11 mouse cellular contexts compared by ENCODE assay signal in the genomic region with DNA sequence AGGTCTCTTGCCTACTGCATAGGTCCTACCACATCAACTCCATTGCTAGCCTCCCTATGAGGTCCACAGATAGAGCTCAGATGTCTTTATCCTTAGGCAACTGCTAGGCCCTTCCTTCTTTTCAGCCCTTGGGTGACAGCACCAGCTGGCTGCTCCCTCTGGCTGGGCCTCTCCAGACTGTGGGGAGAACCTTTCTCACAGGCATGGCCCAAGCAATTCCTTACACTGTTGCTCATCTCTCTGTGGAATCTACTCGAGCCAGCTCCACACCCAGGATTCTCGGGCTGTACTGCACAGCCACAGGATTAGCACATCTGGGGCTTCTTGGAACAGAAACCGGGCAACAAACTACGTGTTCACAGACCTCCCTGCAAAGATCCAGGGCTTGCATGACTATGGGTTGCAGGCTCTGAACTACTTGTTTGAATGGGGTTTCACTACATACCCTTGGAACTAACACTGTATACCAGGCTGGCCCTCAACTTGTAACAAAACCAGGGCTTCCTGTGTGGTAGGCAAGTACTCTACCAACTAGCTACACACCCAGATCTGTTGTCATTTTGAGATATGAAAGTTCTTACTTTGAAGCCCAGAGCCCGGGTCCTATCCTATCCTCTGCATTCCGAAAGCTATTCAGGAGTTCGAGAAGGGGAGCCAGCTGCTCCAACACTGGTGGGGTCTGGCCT. TPM values are rescaled to one million over a fixed set of nuclear protein-coding genes. Genes with fewer than 3 reads are reported as not detected.
DNase-seq lines count a peak whose midpoint lies in the region; ATAC-seq and TF ChIP-seq lines count a peak whose summit lies in the region.
"Had no signal": no experiment of that assay in that cellular context is flagged by ENCODE, and none has a peak within 500 bp of the region (broad histone marks: within the 10 kb centered on the region; RNA-seq: fewer than 3 reads in every experiment).

No protein-coding gene starts in this region.

- no peak for ATAC-seq in lung, embryonic 14.5 days (ENCODE audit: insufficient read depth)
- no peak for ATAC-seq in liver, postnatal 0 days
- ATAC-seq: forebrain, embryonic 15.5 days had no signal

- H3K9ac ChIP-seq in lung, embryonic 14.5 days, result peak overlapping the region; percentile 94
- H3K9ac ChIP-seq in liver, postnatal 0 days (replicated peaks), result peak overlapping the region; percentile 93

- peaks cover 40% of the 10 kb centered on the region for H3K36me3 ChIP-seq in lung, embryonic 14.5 days (ENCODE audit: insufficient read depth)
- peaks cover 13% of the 10 kb centered on the region for H3K36me3 ChIP-seq in liver, postnatal 0 days (replicated peaks; ENCODE audit: insufficient read depth, low read length)

- no peaks in the 10 kb centered on the region for H3K27me3 ChIP-seq in lung, embryonic 14.5 days (ENCODE audit: insufficient read depth, low read length)
- H3K27me3 ChIP-seq in liver, postnatal 0 days (ENCODE audit: insufficient read depth, low read length), result no peaks in the 10 kb centered on the region
- H3K27me3 ChIP-seq: forebrain, embryonic 15.5 days had no signal

- WGBS in lung, embryonic 14.5 days, result 83% methylated on average over 7 of the region's 7 CpGs
- WGBS in liver, postnatal 0 days (ENCODE audit: insufficient replicate concordance), result 78% methylated on average over 7 of the region's 7 CpGs

- TF ChIP-seq CTCF in lung, embryonic 14.5 days (IDR thresholded peaks at IDR 0.05; ENCODE audit: low read depth), result no peak
- TF ChIP-seq CTCF in liver, postnatal 0 days (IDR thresholded peaks at IDR 0.05; ENCODE audit: low read depth), result no peak

- H3K4me1 ChIP-seq in lung, embryonic 14.5 days (ENCODE audit: insufficient read depth), result peaks cover 11% of the 10 kb centered on the region
- H3K4me1 ChIP-seq in liver, postnatal 0 days (ENCODE audit: insufficient read depth), result peaks cover 49% of the 10 kb centered on the region

- TF ChIP-seq EP300 in liver, postnatal 0 days (IDR thresholded peaks at IDR 0.05; ENCODE audit: low read depth), result no peak

- H3K27ac ChIP-seq in lung, embryonic 14.5 days (ENCODE audit: low read depth), result no peak overlapping the region
- peak overlapping the region; percentile 86 for H3K27ac ChIP-seq in liver, postnatal 0 days (ENCODE audit: low read depth)
- H3K27ac ChIP-seq: forebrain, embryonic 15.5 days had no signal

- DNase-seq in adrenal gland, adult 8-10 months, result peak; percentile 10
- DNase-seq in adrenal gland, postnatal 14 days, result no peak
- DNase-seq in lung, embryonic 14.5 days, result no peak
- DNase-seq in lung, postnatal 25 days (ENCODE audit: low spot score), result no peak
- peak; percentile 68 for DNase-seq in gastrocnemius, postnatal 14 days
- DNase-seq in liver, postnatal 0 days, result peak; percentile 13
- DNase-seq in retina, embryonic 14.5 days (ENCODE audit: low spot score), result no peak
- DNase-seq in layer of hippocampus, postnatal 25 days (ENCODE audit: extremely low spot score in 1 of 2, low spot score in 1 of 2), result no peak
- DNase-seq: adrenal gland, postnatal 10 days; retina, postnatal 1 day had no signal

- no peak overlapping the region for H3K4me2 ChIP-seq in lung, embryonic 14.5 days
- H3K4me2 ChIP-seq in liver, postnatal 0 days (ENCODE audit: low read depth, low read length), result peak overlapping the region; percentile 67
- H3K4me2 ChIP-seq: forebrain, embryonic 15.5 days had no signal

- intact Hi-C loops in gastrocnemius, postnatal 14 days (cut with DNase I; ENCODE audit: low total_unique reads), result no loop called here

- 0 out of 2 replicates have a peak overlapping the region, but pooled peaks have one; percentile 93 for H3K4me3 ChIP-seq in lung, embryonic 14.5 days (ENCODE audit: low read depth, low read length)
- H3K4me3 ChIP-seq in liver, postnatal 0 days (ENCODE audit: low read depth, low read length), result no peak overlapping the region
- H3K4me3 ChIP-seq: forebrain, embryonic 15.5 days had no signal

- no peaks in the 10 kb centered on the region for H3K9me3 ChIP-seq in lung, embryonic 14.5 days (ENCODE audit: low read depth, low read length)
- H3K9me3 ChIP-seq in liver, postnatal 0 days (ENCODE audit: low read length), result no peaks in the 10 kb centered on the region
- H3K9me3 ChIP-seq: forebrain, embryonic 15.5 days had no signal

RNA-seq across cellular contexts. Expression of a gene that starts 2.3 kb away (rescaled TPM):
- 10 to 100 TPM; 44.3 to 52.5 (median 49.9) TPM for total RNA-seq in adrenal gland, adult 8-10 months (2022)
- 46.2 and 53.7 TPM in 2 replicates for total RNA-seq in adrenal gland, postnatal 14 days (2021)
- polyA plus RNA-seq in lung, embryonic 14.5 days (2014; fragmentation: Nextera tagmentation; extraction: Ambion mirVana), result 154 and 160 TPM in 2 replicates
- total RNA-seq in gastrocnemius, postnatal 14 days (2021), result 10 to 100 TPM; 18.3 to 20.4 TPM
- 35.9 and 37.1 TPM in 2 replicates for polyA plus RNA-seq in liver, postnatal 0 days (2015; fragmentation: Nextera tagmentation; extraction: Ambion mirVana)
- total RNA-seq in layer of hippocampus, postnatal 25 days (2021), result 10 to 100 TPM; 63.1 to 64.0 TPM

RNA-seq across cellular contexts. Expression of a gene that starts 6.1 kb away (rescaled TPM):
- total RNA-seq in adrenal gland, adult 8-10 months (2022), result 1 to 10 TPM; 3.8 to 6.0 (median 4.3) TPM
- total RNA-seq in adrenal gland, postnatal 14 days (2021), result 8.3 and 10.2 TPM in 2 replicates
- polyA plus RNA-seq in lung, embryonic 14.5 days (2014; fragmentation: Nextera tagmentation; extraction: Ambion mirVana), result 28.0 and 30.4 TPM in 2 replicates
- total RNA-seq in gastrocnemius, postnatal 14 days (2021), result 1 to 10 TPM; 1.8 to 2.3 TPM
- 4.9 and 6.5 TPM in 2 replicates for polyA plus RNA-seq in liver, postnatal 0 days (2015; fragmentation: Nextera tagmentation; extraction: Ambion mirVana)
- total RNA-seq in layer of hippocampus, postnatal 25 days (2021), result 1 to 10 TPM; 3.9 to 4.9 TPM

RNA-seq across cellular contexts. Expression of a gene that starts 28.7 kb away (rescaled TPM):
- 100 to 1,000 TPM; 101 to 119 (median 110) TPM for total RNA-seq in adrenal gland, adult 8-10 months (2022)
- total RNA-seq in adrenal gland, postnatal 14 days (2021), result 86.1 and 91.1 TPM in 2 replicates
- polyA plus RNA-seq in lung, embryonic 14.5 days (2014; fragmentation: Nextera tagmentation; extraction: Ambion mirVana), result 127 TPM in 2 replicates
- 10 to 100 TPM; 32.8 to 38.4 TPM for total RNA-seq in gastrocnemius, postnatal 14 days (2021)
- 17.5 and 23.9 TPM in 2 replicates for polyA plus RNA-seq in liver, postnatal 0 days (2015; fragmentation: Nextera tagmentation; extraction: Ambion mirVana)
- total RNA-seq in layer of hippocampus, postnatal 25 days (2021), result 100 to 1,000 TPM; 110 to 116 TPM

RNA-seq across cellular contexts. Expression of a gene that starts 28.8 kb away (rescaled TPM):
- total RNA-seq in adrenal gland, adult 8-10 months (2022), result 1 to 10 TPM; 4.8 to 9.3 (median 6.8) TPM
- total RNA-seq in adrenal gland, postnatal 14 days (2021), result 14.5 and 14.6 TPM in 2 replicates
- polyA plus RNA-seq in lung, embryonic 14.5 days (2014; fragmentation: Nextera tagmentation; extraction: Ambion mirVana), result 14.4 and 14.9 TPM in 2 replicates
- total RNA-seq in gastrocnemius, postnatal 14 days (2021), result 1 to 10 TPM; 3.9 to 4.4 TPM
- 14.3 and 16.8 TPM in 2 replicates for polyA plus RNA-seq in liver, postnatal 0 days (2015; fragmentation: Nextera tagmentation; extraction: Ambion mirVana)
- 1 to 10 TPM; 2.7 to 3.2 TPM for total RNA-seq in layer of hippocampus, postnatal 25 days (2021)

RNA-seq across cellular contexts. Expression of a gene that starts 40.6 kb away (rescaled TPM):
- total RNA-seq in adrenal gland, adult 8-10 months (2022), result 10 to 100 TPM; 67.6 to 93.5 (median 82.6) TPM
- 65.6 and 79.5 TPM in 2 replicates for total RNA-seq in adrenal gland, postnatal 14 days (2021)
- 30.5 and 31.3 TPM in 2 replicates for polyA plus RNA-seq in lung, embryonic 14.5 days (2014; fragmentation: Nextera tagmentation; extraction: Ambion mirVana)
- 10 to 100 TPM; 38.3 to 38.9 TPM for total RNA-seq in gastrocnemius, postnatal 14 days (2021)
- 19.1 and 20.5 TPM in 2 replicates for polyA plus RNA-seq in liver, postnatal 0 days (2015; fragmentation: Nextera tagmentation; extraction: Ambion mirVana)
- 10 to 100 TPM; 83.3 to 87.4 TPM for total RNA-seq in layer of hippocampus, postnatal 25 days (2021)

Comparison
In these comparisons a context has a peak if more than half of its experiments do, and no peak if none do; other contexts are left out.
1. DNase-seq: peak in adrenal gland, adult 8-10 months (single experiment), gastrocnemius, postnatal 14 days (single experiment) and liver, postnatal 0 days (single experiment); none in adrenal gland, postnatal 14 days (single experiment), lung, embryonic 14.5 days (single experiment), lung, postnatal 25 days (single experiment), retina, embryonic 14.5 days (single experiment) and layer of hippocampus, postnatal 25 days (0 of 2).